Mouse (Mus musculus) embryonic facial prominence, embryonic 10.5 days (tissue): Measurements from ENCODE around the gene Aplf. TPM values are rescaled to one million over a fixed set of nuclear protein-coding genes. Genes with fewer than 3 reads are reported as not detected.
"Not testable (repeated sequence)": the region's sequence is repeated elsewhere in the genome, so short reads cannot be mapped to it uniquely, and the experiment has no call there.

Experiments used
- DNase-seq: peaks from one replicate; pipeline ENCODE4 v3.0.0-alpha.2; 2017; ENCODE audit warnings: low spot score
- H3K27ac ChIP-seq: fragments of 300-500 bp; sonication (generic); replicated peaks from 2 replicates; pipeline ENCODE4 v1.5.1; 2016; ENCODE audit warnings: mild to moderate bottlenecking
- H3K27me3 ChIP-seq: fragments of 300-500 bp; sonication (generic); replicated peaks from 2 replicates; pipeline ENCODE4 v1.6.1; 2016; ENCODE audit warnings: low read depth, mild to moderate bottlenecking; ENCODE audit not compliant: poor library complexity, severe bottlenecking
- H3K36me3 ChIP-seq: fragments of 300-500 bp; sonication (generic); replicated peaks from 2 replicates; pipeline ENCODE4 v1.6.1; 2016; ENCODE audit warnings: mild to moderate bottlenecking, moderate library complexity
- H3K4me1 ChIP-seq: fragments of 300-500 bp; sonication (generic); 2 replicates; pipeline ENCODE4 v1.6.1; 2016
- H3K4me3 ChIP-seq: fragments of 300-500 bp; sonication (generic); 2 replicates; pipeline ENCODE4 v1.5.1; 2016; ENCODE audit warnings: mild to moderate bottlenecking, moderate library complexity
- H3K9me3 ChIP-seq: fragments of 300-500 bp; sonication (generic); 2 replicates; pipeline ENCODE4 v1.6.1; 2016; ENCODE audit warnings: mild to moderate bottlenecking
- WGBS: fragments of 180-500 bp; shearing (Covaris S2); methylation state at CpG from one replicate; pipeline ENCODE4 v1.1.7; 2016; 5-methylcytosine and 5-hydroxymethylcytosine counted together
- polyA plus RNA-seq: library from polyadenylated mRNA; unstranded; fragments of >200 nt; fragmentation: Nextera tagmentation; extraction: Ambion mirVana; gene quantifications from 2 replicates; pipeline ENCODE4 v1.2.1, GENCODE M21; 2016

Aplf gene
- polyA plus RNA-seq, 1 experiment from 2014 or later: 12.9 TPM

GRCm38 (mm10) chr6:87662197-87662596 lies 9.8 kb downstream of the Aplf start:
- Histone ChIP-seq H3K36me3 (peaks cover 13% of the 10 kb centered on the region), H3K9me3 (no peaks in the 10 kb centered on the region), H3K27me3 (no peaks in the 10 kb centered on the region), H3K4me1 (no peaks in the 10 kb centered on the region), H3K27ac (no peak overlapping the region), H3K4me3 (no peak overlapping the region)
- 78% methylated on average over 6 of the region's 6 CpGs for WGBS
- DNase-seq: no peak

- H3K4me1 ChIP-seq: no peaks in the 10 kb centered on the region
- no peaks in the 10 kb centered on the region for H3K9me3 ChIP-seq
- no peaks in the 10 kb centered on the region for H3K27me3 ChIP-seq
- H3K36me3 ChIP-seq: peaks cover 13% of the 10 kb centered on the region
- H3K27ac ChIP-seq: no peak overlapping the region
- 91% methylated on average over 2 of the region's 2 CpGs for WGBS
- no peak for DNase-seq
- no peak overlapping the region for H3K4me3 ChIP-seq
These were observed 10.3 kb downstream of the Aplf start for GRCm38 (mm10) chr6:87661707-87662106.

GRCm38 (mm10) chr6:87658816-87659215 lies 13.2 kb downstream of the Aplf start:
- WGBS: 96% methylated on average over 4 of the region's 4 CpGs
- Histone ChIP-seq H3K27ac (no peak overlapping the region), H3K27me3 (no peaks in the 10 kb centered on the region), H3K4me3 (no peak overlapping the region), H3K36me3 (peaks cover 19% of the 10 kb centered on the region), H3K4me1 (no peaks in the 10 kb centered on the region; the same call in none of the 2 replicates), H3K9me3 (no peaks in the 10 kb centered on the region)
- no peak for DNase-seq

- Histone ChIP-seq H3K36me3 (peaks cover 29% of the 10 kb centered on the region), H3K27ac (no peak overlapping the region), H3K4me1 (no peaks in the 10 kb centered on the region; the same call in none of the 2 replicates), H3K27me3 (no peaks in the 10 kb centered on the region), H3K4me3 (no peak overlapping the region), H3K9me3 (no peaks in the 10 kb centered on the region)
- WGBS: 69% methylated on average over 8 of the region's 8 CpGs
- no peak for DNase-seq
These were observed 17.9 kb downstream of the Aplf start for GRCm38 (mm10) chr6:87653904-87654638.

GRCm38 (mm10) chr6:87653478-87653877 lies 18.5 kb downstream of the Aplf start:
- WGBS: 74% methylated on average over 3 of the region's 3 CpGs
- Histone ChIP-seq H3K36me3 (peaks cover 29% of the 10 kb centered on the region), H3K9me3 (no peaks in the 10 kb centered on the region), H3K4me3 (no peak overlapping the region), H3K4me1 (no peaks in the 10 kb centered on the region; the same call in none of the 2 replicates), H3K27me3 (no peaks in the 10 kb centered on the region), H3K27ac (no peak overlapping the region)
- no peak for DNase-seq

- H3K4me1 ChIP-seq: no peaks in the 10 kb centered on the region; the same call in none of the 2 replicates
- 94% methylated on average over 9 of the region's 9 CpGs for WGBS
- H3K27me3 ChIP-seq: no peaks in the 10 kb centered on the region
- H3K27ac ChIP-seq: no peak overlapping the region
- no peaks in the 10 kb centered on the region for H3K9me3 ChIP-seq
- no peak for DNase-seq
- no peak overlapping the region for H3K4me3 ChIP-seq
- H3K36me3 ChIP-seq: peaks cover 22% of the 10 kb centered on the region
These were observed 19.3 kb downstream of the Aplf start for GRCm38 (mm10) chr6:87652670-87653069.

GRCm38 (mm10) chr6:87651787-87652186 lies 20.2 kb downstream of the Aplf start:
- no peaks in the 10 kb centered on the region for H3K27me3 ChIP-seq
- H3K4me1 ChIP-seq: no peaks in the 10 kb centered on the region; the same call in none of the 2 replicates
- 87% methylated on average over 5 of the region's 5 CpGs for WGBS
- no peak overlapping the region for H3K27ac ChIP-seq
- H3K9me3 ChIP-seq: no peaks in the 10 kb centered on the region
- peaks cover 21% of the 10 kb centered on the region for H3K36me3 ChIP-seq
- no peak for DNase-seq
- H3K4me3 ChIP-seq: no peak overlapping the region

GRCm38 (mm10) chr6:87638134-87638660 lies 33.8 kb downstream of the Aplf start:
- H3K4me3 ChIP-seq: no peak overlapping the region
- H3K36me3 ChIP-seq: peaks cover 12% of the 10 kb centered on the region
- H3K27ac ChIP-seq: no peak overlapping the region; the same call in 1 of the 2 replicates
- no peaks in the 10 kb centered on the region for H3K27me3 ChIP-seq
- peaks cover 9% of the 10 kb centered on the region for H3K4me1 ChIP-seq
- 67% methylated on average over 11 of the region's 11 CpGs for WGBS
- no peaks in the 10 kb centered on the region for H3K9me3 ChIP-seq
- DNase-seq: no peak

- H3K27ac ChIP-seq: no peak overlapping the region
- DNase-seq: no peak
- H3K4me1 ChIP-seq: no peaks in the 10 kb centered on the region
- no peak overlapping the region for H3K4me3 ChIP-seq
- H3K36me3 ChIP-seq: peaks cover 10% of the 10 kb centered on the region
- WGBS: 82% methylated on average over 4 of the region's 4 CpGs
- H3K9me3 ChIP-seq: no peaks in the 10 kb centered on the region
- H3K27me3 ChIP-seq: no peaks in the 10 kb centered on the region
These were observed 39.8 kb downstream of the Aplf start for GRCm38 (mm10) chr6:87632176-87632575.

GRCm38 (mm10) chr6:87628936-87629335 lies 43.1 kb downstream of the Aplf start:
- not testable (repeated sequence) for H3K27me3 ChIP-seq, H3K27ac ChIP-seq, H3K4me1 ChIP-seq, DNase-seq, H3K4me3 ChIP-seq, H3K36me3 ChIP-seq, H3K9me3 ChIP-seq
- WGBS: 76% methylated on average over 15 of the region's 15 CpGs

- Histone ChIP-seq H3K27ac (no peak overlapping the region), H3K4me3 (no peak overlapping the region), H3K36me3 (no peaks in the 10 kb centered on the region), H3K4me1 (no peaks in the 10 kb centered on the region), H3K27me3 (no peaks in the 10 kb centered on the region), H3K9me3 (no peaks in the 10 kb centered on the region)
- DNase-seq: no peak
- 91% methylated on average over 3 of the region's 3 CpGs for WGBS
These were observed 48.8 kb downstream of the Aplf start for GRCm38 (mm10) chr6:87623151-87623550.

- no peaks in the 10 kb centered on the region for H3K9me3 ChIP-seq
- no peaks in the 10 kb centered on the region for H3K36me3 ChIP-seq
- no peak for DNase-seq
- no peak overlapping the region for H3K4me3 ChIP-seq
- H3K27me3 ChIP-seq: no peaks in the 10 kb centered on the region
- 84% methylated on average over 3 of the region's 3 CpGs for WGBS
- H3K4me1 ChIP-seq: no peaks in the 10 kb centered on the region
- no peak overlapping the region for H3K27ac ChIP-seq
These were observed 50.7 kb downstream of the Aplf start for GRCm38 (mm10) chr6:87621281-87621680.

- no peak overlapping the region for H3K4me3 ChIP-seq
- H3K9me3 ChIP-seq: no peaks in the 10 kb centered on the region
- WGBS: 78% methylated on average over 8 of the region's 8 CpGs
- H3K4me1 ChIP-seq: peaks cover 11% of the 10 kb centered on the region
- H3K27ac ChIP-seq: no peak overlapping the region
- no peaks in the 10 kb centered on the region for H3K36me3 ChIP-seq
- no peaks in the 10 kb centered on the region for H3K27me3 ChIP-seq
- DNase-seq: no peak
These were observed 54.0 kb downstream of the Aplf start for GRCm38 (mm10) chr6:87618021-87618420.
